Mouse (Mus musculus) C2C12 (cell line): ENCODE results near the gene 2010111I01Rik.

ENCODE experiments used
- CTCF ChIP-seq: IDR thresholded peaks from one replicate; pipeline ENCODE4 v1.5.1; 2011; ENCODE audit not compliant: control insufficient read depth, insufficient read depth, insufficient read length
- MAX ChIP-seq: IDR thresholded peaks from one replicate; pipeline ENCODE4 v1.6.1; 2011; ENCODE audit warnings: mild to moderate bottlenecking, control low read depth
- MYOG ChIP-seq: IDR thresholded peaks from one replicate; pipeline ENCODE4 v1.6.1; 2011; ENCODE audit not compliant: control insufficient read depth, insufficient read length; ENCODE audit errors: extremely low read depth

DNA sequence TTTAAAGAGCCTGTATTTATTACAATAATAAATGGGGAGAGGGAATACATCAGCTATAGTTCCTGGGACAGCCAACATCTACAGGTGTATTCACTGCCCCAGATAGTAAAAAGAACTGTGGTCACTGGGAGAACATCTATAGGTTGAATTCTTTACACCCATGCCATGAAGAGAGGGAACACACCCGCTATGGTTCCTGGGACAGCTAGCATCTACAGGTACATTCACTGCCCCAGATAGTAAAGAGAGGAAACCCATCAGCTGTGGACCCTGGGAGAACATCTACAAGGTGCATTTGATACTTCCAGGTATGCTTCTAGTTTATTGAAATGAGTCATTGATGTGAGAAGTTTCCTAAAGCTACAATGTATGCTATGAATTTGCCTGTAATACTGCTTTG is 162.8 kb downstream of the 2010111I01Rik start:
- TF ChIP-seq CTCF (no peak), MYOG (no peak), MAX (no peak)
